Mouse (Mus musculus): ENCODE data around the gene Slc25a19. TPM values are rescaled to one million over a fixed set of nuclear protein-coding genes. Genes with fewer than 3 reads are reported as not detected.
A peak's percentile ranks its signal among the peaks of the same experiment; 100 is the strongest.
"Not testable (repeated sequence)": the region's sequence is repeated elsewhere in the genome, so short reads cannot be mapped to it uniquely, and the experiment has no call there.

The Slc25a19 gene
- total and polyA plus RNA-seq, 2 experiments from 2014 or later = 34.3 to 51.7 TPM

DNA sequence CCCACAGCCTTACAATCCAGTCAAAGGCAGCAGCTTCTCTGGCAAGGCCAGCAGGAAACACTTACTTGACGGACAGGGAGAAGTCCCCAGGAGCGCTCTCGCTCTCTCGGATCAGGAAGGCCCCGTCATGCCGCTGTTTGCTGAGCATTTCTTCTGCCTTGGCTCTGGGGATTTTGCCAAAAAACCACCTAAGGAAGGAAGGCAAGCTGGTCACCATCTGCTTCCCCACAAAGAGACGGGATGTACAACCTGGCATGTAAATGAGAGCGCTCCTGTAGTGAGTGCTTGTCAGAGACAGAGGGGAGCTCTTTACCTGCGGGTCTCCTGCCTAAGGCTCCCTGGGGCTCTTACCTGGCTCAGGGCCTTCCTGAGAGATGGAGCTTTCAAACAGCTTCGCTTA, 21.6 kb upstream of the Slc25a19 start:
- ATAC-seq = no peak
- no peak overlapping the region for H3K4me2 ChIP-seq (ENCODE audit: low read depth)
- peak overlapping the region; percentile 60 for H3K27ac ChIP-seq (ENCODE audit: low read depth, low read length)
- peak; percentile 57 for DNase-seq
- no peak overlapping the region for H3K4me3 ChIP-seq (ENCODE audit: low read depth, low read length)
- no peaks in the 10 kb centered on the region for H3K27me3 ChIP-seq (ENCODE audit: insufficient read depth, low read length)
- 37% methylated on average over 10 of the region's 10 CpGs for WGBS
- peaks cover 28% of the 10 kb centered on the region for H3K36me3 ChIP-seq (ENCODE audit: insufficient read depth)
- H3K9ac ChIP-seq = no peak overlapping the region; the same call in 1 of the 2 replicates
- H3K4me1 ChIP-seq (ENCODE audit: insufficient read depth) = no peaks in the 10 kb centered on the region
- no peak for TF ChIP-seq CTCF (IDR thresholded peaks at IDR 0.05; ENCODE audit: low read depth)
- H3K9me3 ChIP-seq (ENCODE audit: low read length) = no peaks in the 10 kb centered on the region

DNA sequence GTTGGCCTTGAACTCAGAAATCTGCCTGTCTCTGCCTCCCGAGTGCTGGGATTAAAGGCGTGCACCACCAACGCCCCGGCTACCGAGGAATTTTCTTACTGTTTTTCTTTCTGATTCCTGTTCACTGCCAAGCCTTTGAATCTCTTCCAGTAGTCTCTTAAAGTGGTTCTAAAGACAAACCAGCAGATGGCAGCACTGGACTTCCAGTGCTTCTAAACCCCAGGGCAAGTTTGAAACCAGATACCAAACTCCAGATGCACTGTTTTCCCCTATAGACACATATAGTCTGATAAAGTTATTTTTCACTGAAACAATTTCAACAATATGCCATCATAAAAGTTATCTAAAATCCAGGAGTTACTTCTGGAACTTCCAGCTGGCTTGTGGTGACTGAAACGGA, 19.4 kb upstream of the Slc25a19 start:
- peak; percentile 79 for TF ChIP-seq CTCF (IDR thresholded peaks at IDR 0.05; ENCODE audit: low read depth)
- H3K4me3 ChIP-seq (ENCODE audit: low read depth, low read length) = no peak overlapping the region
- DNase-seq (peak; percentile 87), ATAC-seq (no peak)
- no peak overlapping the region for H3K9ac ChIP-seq
- no peaks in the 10 kb centered on the region for H3K27me3 ChIP-seq (ENCODE audit: insufficient read depth, low read length)
- no peak overlapping the region for H3K27ac ChIP-seq (ENCODE audit: low read depth, low read length)
- WGBS = 44% methylated on average over 6 of the region's 6 CpGs
- H3K9me3 ChIP-seq (ENCODE audit: low read length) = no peaks in the 10 kb centered on the region
- H3K4me2 ChIP-seq (ENCODE audit: low read depth) = no peak overlapping the region
- H3K36me3 ChIP-seq (ENCODE audit: insufficient read depth) = peaks cover 34% of the 10 kb centered on the region
- H3K4me1 ChIP-seq (ENCODE audit: insufficient read depth) = no peaks in the 10 kb centered on the region

DNA sequence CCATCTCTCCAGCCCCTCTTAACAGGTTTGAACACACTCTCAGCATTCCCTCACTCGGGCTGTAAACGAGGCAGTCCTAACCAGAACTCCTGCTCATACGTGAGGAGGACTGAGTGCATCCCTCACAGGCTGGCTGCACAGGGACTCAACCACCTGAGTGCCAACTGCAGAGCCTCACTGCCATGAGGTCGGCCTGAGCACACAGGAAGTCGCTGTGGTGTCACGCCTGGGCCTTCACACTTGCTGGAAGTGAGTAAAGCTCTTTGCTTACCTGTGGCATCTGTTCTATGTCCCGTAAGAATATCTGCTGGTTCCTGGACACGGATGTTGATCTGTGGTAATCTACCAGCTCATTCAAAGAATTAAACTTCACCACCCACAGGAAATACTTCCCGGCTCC, 18.3 kb upstream of the Slc25a19 start:
- ATAC-seq (no peak), DNase-seq (no peak)
- Histone ChIP-seq H3K27ac (ENCODE audit: low read depth, low read length) (no peak overlapping the region), H3K4me3 (ENCODE audit: low read depth, low read length) (no peak overlapping the region), H3K36me3 (ENCODE audit: insufficient read depth) (peaks cover 34% of the 10 kb centered on the region), H3K27me3 (ENCODE audit: insufficient read depth, low read length) (no peaks in the 10 kb centered on the region), H3K4me2 (ENCODE audit: low read depth) (no peak overlapping the region), H3K4me1 (ENCODE audit: insufficient read depth) (no peaks in the 10 kb centered on the region), H3K9ac (no peak overlapping the region), H3K9me3 (ENCODE audit: low read length) (no peaks in the 10 kb centered on the region)
- no peak for TF ChIP-seq CTCF (IDR thresholded peaks at IDR 0.05; ENCODE audit: low read depth)
- WGBS = 94% methylated on average over 9 of the region's 9 CpGs

DNA sequence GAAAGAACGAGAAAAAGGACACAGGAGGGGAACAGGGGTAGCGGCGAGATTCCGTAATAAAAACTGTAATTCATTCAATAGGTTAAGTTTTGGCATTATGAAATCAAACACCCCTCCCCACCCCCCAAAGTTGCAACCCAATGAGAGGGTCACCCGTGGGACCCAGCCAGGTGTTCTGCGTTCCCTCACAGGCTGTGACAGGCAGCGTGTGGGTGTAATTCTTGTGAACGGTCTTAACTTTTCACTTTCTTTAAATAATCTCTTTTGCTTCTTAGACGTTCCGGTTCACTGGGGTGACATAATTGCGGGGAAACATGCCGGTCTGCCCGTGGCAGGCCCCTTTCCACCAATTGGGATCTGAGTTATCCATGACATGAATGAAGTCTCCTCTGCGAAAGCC, 17.4 kb upstream of the Slc25a19 start:
- not testable (repeated sequence) for H3K4me2 ChIP-seq (ENCODE audit: low read depth); H3K4me1 ChIP-seq (ENCODE audit: insufficient read depth); H3K9me3 ChIP-seq (ENCODE audit: low read length); DNase-seq; H3K9ac ChIP-seq; H3K4me3 ChIP-seq (ENCODE audit: low read depth, low read length); ATAC-seq; H3K27me3 ChIP-seq (ENCODE audit: insufficient read depth, low read length); H3K27ac ChIP-seq (ENCODE audit: low read depth, low read length)
- peaks cover 34% of the 10 kb centered on the region for H3K36me3 ChIP-seq (ENCODE audit: insufficient read depth)
- 89% methylated on average over 13 of the region's 14 CpGs for WGBS

DNA sequence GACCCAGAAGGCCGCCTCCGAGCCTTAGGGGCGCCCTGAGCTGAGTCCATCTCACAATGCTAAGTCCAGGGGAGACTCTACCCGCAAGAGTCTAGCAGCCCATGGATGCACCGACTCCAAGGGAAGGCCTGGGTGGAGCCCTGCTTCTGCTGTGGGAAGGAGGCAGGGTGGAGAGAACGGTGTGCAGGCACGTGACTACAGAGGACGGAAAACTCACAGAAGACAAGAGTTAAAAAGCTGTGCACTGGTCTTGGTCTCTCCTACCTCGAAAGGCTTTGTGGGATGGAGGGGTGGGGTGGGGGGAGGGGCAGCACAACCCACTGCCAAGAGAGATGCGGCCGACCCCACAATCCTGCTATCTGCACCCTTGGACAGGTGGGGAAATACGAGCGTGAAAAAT, 16.2 kb upstream of the Slc25a19 start:
- ATAC-seq = no peak
- Histone ChIP-seq H3K4me2 (ENCODE audit: low read depth) (no peak overlapping the region), H3K27ac (ENCODE audit: low read depth, low read length) (no peak overlapping the region), H3K9me3 (ENCODE audit: low read length) (no peaks in the 10 kb centered on the region), H3K36me3 (ENCODE audit: insufficient read depth) (peaks cover 34% of the 10 kb centered on the region), H3K4me1 (ENCODE audit: insufficient read depth) (no peaks in the 10 kb centered on the region), H3K9ac (no peak overlapping the region), H3K4me3 (ENCODE audit: low read depth, low read length) (no peak overlapping the region), H3K27me3 (ENCODE audit: insufficient read depth, low read length) (no peaks in the 10 kb centered on the region)
- TF ChIP-seq CTCF (IDR thresholded peaks at IDR 0.05; ENCODE audit: low read depth) = no peak
- DNase-seq = no peak
- WGBS = 95% methylated on average over 13 of the region's 13 CpGs

DNA sequence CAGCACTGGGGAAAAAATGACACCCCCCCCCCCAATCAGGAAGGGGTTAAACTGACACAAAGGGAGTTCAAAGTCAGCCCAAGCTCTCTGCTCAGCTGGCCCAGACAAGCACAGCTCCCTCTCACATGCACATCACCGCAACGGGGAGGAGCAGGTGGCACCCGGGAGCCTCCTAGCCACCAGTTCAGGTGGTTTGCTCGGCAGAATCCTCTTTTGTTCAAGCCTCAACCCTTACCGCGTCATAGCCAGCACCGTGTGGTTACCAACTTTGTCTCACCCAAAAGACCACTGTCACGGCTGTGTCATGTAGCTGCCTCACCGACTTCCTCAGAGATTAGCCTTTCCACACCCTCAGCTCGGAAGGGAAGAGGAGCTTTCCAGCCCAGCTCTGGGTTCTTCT, 15.2 kb upstream of the Slc25a19 start:
- H3K36me3 ChIP-seq (ENCODE audit: insufficient read depth) = peaks cover 31% of the 10 kb centered on the region
- no peaks in the 10 kb centered on the region for H3K27me3 ChIP-seq (ENCODE audit: insufficient read depth, low read length)
- no peak overlapping the region for H3K4me2 ChIP-seq (ENCODE audit: low read depth)
- H3K4me1 ChIP-seq (ENCODE audit: insufficient read depth) = no peaks in the 10 kb centered on the region
- no peak overlapping the region for H3K4me3 ChIP-seq (ENCODE audit: low read depth, low read length)
- no peaks in the 10 kb centered on the region for H3K9me3 ChIP-seq (ENCODE audit: low read length)
- H3K27ac ChIP-seq (ENCODE audit: low read depth, low read length) = no peak overlapping the region
- ATAC-seq (no peak), DNase-seq (no peak)
- 74% methylated on average over 10 of the region's 10 CpGs for WGBS
- H3K9ac ChIP-seq = no peak overlapping the region
- no peak for TF ChIP-seq CTCF (IDR thresholded peaks at IDR 0.05; ENCODE audit: low read depth)

DNA sequence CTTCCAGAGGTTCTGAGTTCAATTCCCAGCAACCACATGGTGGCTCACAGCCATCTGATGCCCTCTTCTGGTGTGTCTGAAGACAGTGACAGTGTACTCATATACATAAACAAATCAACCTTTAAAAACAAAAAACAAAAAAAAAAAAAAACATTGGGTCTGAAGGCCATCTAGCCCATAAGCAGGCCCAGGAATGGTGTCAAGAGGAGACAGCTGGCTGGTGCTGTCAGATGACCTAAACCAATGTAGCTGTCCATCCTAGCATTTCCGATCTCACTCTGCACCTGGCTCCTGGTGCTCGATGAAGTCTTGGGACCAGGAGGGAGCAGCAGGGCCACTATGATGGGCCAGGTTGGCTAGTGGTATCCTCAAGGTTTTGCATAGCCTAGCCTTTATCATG, 14.6 kb upstream of the Slc25a19 start:
- Histone ChIP-seq H3K36me3 (ENCODE audit: insufficient read depth) (peaks cover 26% of the 10 kb centered on the region), H3K9ac (no peak overlapping the region), H3K9me3 (ENCODE audit: low read length) (no peaks in the 10 kb centered on the region), H3K4me3 (ENCODE audit: low read depth, low read length) (no peak overlapping the region), H3K4me1 (ENCODE audit: insufficient read depth) (no peaks in the 10 kb centered on the region), H3K4me2 (ENCODE audit: low read depth) (no peak overlapping the region), H3K27ac (ENCODE audit: low read depth, low read length) (no peak overlapping the region), H3K27me3 (ENCODE audit: insufficient read depth, low read length) (no peaks in the 10 kb centered on the region)
- no peak for ATAC-seq
- 93% methylated on average over 2 of the region's 2 CpGs for WGBS
- DNase-seq = no peak
- TF ChIP-seq CTCF (IDR thresholded peaks at IDR 0.05; ENCODE audit: low read depth) = no peak

DNA sequence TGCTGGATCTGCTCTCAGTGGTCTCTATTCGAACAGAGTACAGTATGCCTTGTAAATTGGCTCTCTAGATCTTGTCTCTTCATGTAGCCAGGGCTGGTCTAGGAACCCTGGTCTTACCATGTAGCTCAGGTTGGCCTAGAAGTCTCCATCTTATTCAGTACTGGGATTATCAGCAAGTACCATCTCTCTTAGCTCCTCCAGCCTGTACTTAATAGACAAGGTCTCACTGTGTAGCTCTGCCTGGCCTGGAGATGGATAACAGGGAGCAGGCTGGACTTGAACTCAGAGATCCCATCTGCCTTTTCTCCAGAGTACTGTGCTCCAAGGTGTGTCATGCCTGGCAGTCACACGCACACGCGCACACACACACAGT, 13.6 kb upstream of the Slc25a19 start:
- no peak overlapping the region for H3K9ac ChIP-seq
- no peak overlapping the region for H3K4me3 ChIP-seq (ENCODE audit: low read depth, low read length)
- no peak for TF ChIP-seq CTCF (IDR thresholded peaks at IDR 0.05; ENCODE audit: low read depth)
- H3K4me1 ChIP-seq (ENCODE audit: insufficient read depth) = no peaks in the 10 kb centered on the region
- no peak overlapping the region for H3K4me2 ChIP-seq (ENCODE audit: low read depth)
- H3K36me3 ChIP-seq (ENCODE audit: insufficient read depth) = peaks cover 24% of the 10 kb centered on the region
- DNase-seq (no peak), ATAC-seq (no peak)
- no peaks in the 10 kb centered on the region for H3K27me3 ChIP-seq (ENCODE audit: insufficient read depth, low read length)
- WGBS = 86% methylated on average over 4 of the region's 4 CpGs
- H3K9me3 ChIP-seq (ENCODE audit: low read length) = no peaks in the 10 kb centered on the region
- no peak overlapping the region for H3K27ac ChIP-seq (ENCODE audit: low read depth, low read length)

Data from forebrain, postnatal 0 days (tissue).